Mouse (Mus musculus): ENCODE results near the gene Gstm6.
"Not testable (repeated sequence)": the region's sequence is repeated elsewhere in the genome, so short reads cannot be mapped to it uniquely, and the experiment has no call there.

Gene Gstm6

GRCm38 (mm10) chr3:107895194-107895719 is 48.3 kb downstream of the Gstm6 start:
- ATAC-seq (ENCODE audit: low TSS enrichment), result peak; percentile 27; the same call in 1 of the 2 replicates

GRCm38 (mm10) chr3:107889236-107889635 is 54.3 kb downstream of the Gstm6 start:
- ATAC-seq (ENCODE audit: low TSS enrichment), result not testable (repeated sequence)
